Mouse (Mus musculus): ENCODE results near the gene Vps37b.

DNA sequence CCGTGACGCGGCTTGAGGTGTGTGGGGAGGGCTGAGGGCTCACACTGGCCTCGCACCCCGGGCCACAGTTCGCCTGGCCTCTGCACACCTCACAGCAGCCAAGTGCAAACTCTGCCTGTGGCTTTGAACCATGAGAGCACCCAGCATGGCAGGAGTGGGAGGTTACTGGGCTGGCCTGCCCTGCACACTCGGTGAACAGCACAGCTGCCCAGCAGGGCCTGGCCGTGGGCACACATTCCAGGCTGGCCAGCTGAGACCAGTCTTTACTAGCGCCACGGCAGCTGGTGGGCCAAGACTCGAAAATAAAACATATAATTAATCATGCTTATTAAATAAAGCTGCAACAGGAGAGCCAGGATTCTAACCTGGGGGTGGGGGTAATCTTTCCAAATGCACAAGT, 26.5 kb downstream of the Vps37b start:
- TF ChIP-seq CTCF (IDR thresholded peaks at IDR 0.05; ENCODE audit: low read depth) (no peak), EP300 (IDR thresholded peaks at IDR 0.05; ENCODE audit: low read depth) (no peak)
